Mouse (Mus musculus): Measurements from ENCODE around the gene Tanc2. TPM values are rescaled to one million over a fixed set of nuclear protein-coding genes. Genes with fewer than 3 reads are reported as not detected.

The Tanc2 gene
- total and polyA plus RNA-seq, 3 experiments: 0.04 to 0.18 TPM; not detected in 1

GRCm38 (mm10) chr11:105858063-105858462 is 268.3 kb downstream of the Tanc2 start:
- H3K4me3 ChIP-seq (ENCODE audit: control insufficient read depth in 1 of 2, insufficient read depth in 1 of 2, low read depth in 2 of 2, low read length in 2 of 2): no peak overlapping the region

GRCm38 (mm10) chr11:105885558-105885957 is 295.8 kb downstream of the Tanc2 start:
- Histone ChIP-seq H3K9me3 (replicated peaks; ENCODE audit: insufficient read depth, low read length) (no peaks in the 10 kb centered on the region), H3K79me2 (ENCODE audit: control insufficient read depth, insufficient read depth, low read length, poor library complexity) (no peaks in the 10 kb centered on the region), H3K4me1 (ENCODE audit: control insufficient read depth in 1 of 2, insufficient read depth in 2 of 2, low read length in 2 of 2) (no peaks in the 10 kb centered on the region), H3K27me3 (ENCODE audit: control insufficient read depth in 1 of 2, insufficient read depth in 2 of 2, low read length in 2 of 2) (peaks cover 21 to 59% of the 10 kb centered on the region in 2 experiments), H3K27ac (ENCODE audit: control insufficient read depth, low read depth, low read length) (no peak overlapping the region), H3K9ac (ENCODE audit: control insufficient read depth, low read depth, low read length, poor library complexity, severe bottlenecking) (no peak overlapping the region), H3K4me3 (ENCODE audit: control insufficient read depth in 1 of 2, insufficient read depth in 1 of 2, low read depth in 2 of 2, low read length in 2 of 2) (no peak overlapping the region), H3K36me3 (ENCODE audit: control insufficient read depth in 1 of 2, insufficient read depth in 2 of 2, low read length in 2 of 2) (no peaks in the 10 kb centered on the region)
- TF ChIP-seq GATA1 (IDR thresholded peaks at IDR 0.05; ENCODE audit: low read depth, low read length): no peak
- TF ChIP-seq HCFC1 (IDR thresholded peaks at IDR 0.05; ENCODE audit: low read depth, low read length): no peak
- no peak for TF ChIP-seq EP300 (IDR thresholded peaks at IDR 0.05; ENCODE audit: low read depth in 1 of 2, low read length in 2 of 2)
- no peak for TF ChIP-seq SMC3 (IDR thresholded peaks at IDR 0.05; ENCODE audit: low read depth, low read length)
- no peak for TF ChIP-seq POLR2AphosphoS2 (IDR thresholded peaks at IDR 0.05; ENCODE audit: low read length)
- no peak for TF ChIP-seq TBP (IDR thresholded peaks at IDR 0.05; ENCODE audit: low read depth, low read length)
- no peak for TF ChIP-seq KAT2A (conservative IDR thresholded peaks at IDR 0.05; ENCODE audit: low read depth, low read length)
- TF ChIP-seq MAZ (IDR thresholded peaks at IDR 0.05; ENCODE audit: low read depth, low read length): no peak
- no peak for TF ChIP-seq TCF12 (IDR thresholded peaks at IDR 0.05; ENCODE audit: low read depth, low read length)
- TF ChIP-seq ETS1 (IDR thresholded peaks at IDR 0.05; ENCODE audit: low read depth, low read length): no peak
- no peak for DNase-seq (ENCODE audit: low read depth, low spot score)

More at GRCm38 (mm10) chr11:105858063-105858462, 268.3 kb downstream of the Tanc2 start:
- Histone ChIP-seq H3K9me3 (replicated peaks; ENCODE audit: insufficient read depth, low read length) (no peaks in the 10 kb centered on the region), H3K27ac (ENCODE audit: control insufficient read depth, low read depth, low read length) (no peak overlapping the region), H3K4me1 (ENCODE audit: control insufficient read depth in 1 of 2, insufficient read depth in 2 of 2, low read length in 2 of 2) (no peaks in the 10 kb centered on the region), H3K27me3 (ENCODE audit: control insufficient read depth in 1 of 2, insufficient read depth in 2 of 2, low read length in 2 of 2) (peaks cover 8 to 55% of the 10 kb centered on the region in 2 experiments), H3K79me2 (ENCODE audit: control insufficient read depth, insufficient read depth, low read length, poor library complexity) (no peaks in the 10 kb centered on the region), H3K36me3 (ENCODE audit: control insufficient read depth in 1 of 2, insufficient read depth in 2 of 2, low read length in 2 of 2) (no peaks in the 10 kb centered on the region), H3K9ac (ENCODE audit: control insufficient read depth, low read depth, low read length, poor library complexity, severe bottlenecking) (no peak overlapping the region)
- DNase-seq (ENCODE audit: low read depth, low spot score): no peak
- no peak for TF ChIP-seq JUND (IDR thresholded peaks at IDR 0.05; ENCODE audit: low read depth, low read length)
- no peak for TF ChIP-seq MXI1 (IDR thresholded peaks at IDR 0.05; ENCODE audit: low read depth, low read length)
- 0 out of 2 replicates have a peak, but pooled peaks have one; percentile 3 for TF ChIP-seq ZC3H11A (IDR thresholded peaks at IDR 0.05; ENCODE audit: low read depth, low read length)
- no peak for TF ChIP-seq RCOR1 (IDR thresholded peaks at IDR 0.05; ENCODE audit: low read depth, low read length)
- no peak for TF ChIP-seq HCFC1 (IDR thresholded peaks at IDR 0.05; ENCODE audit: low read depth, low read length)
- TF ChIP-seq MAFK (IDR thresholded peaks at IDR 0.05; ENCODE audit: borderline replicate concordance, low read depth, low read length): no peak
- no peak for TF ChIP-seq E2F4 (IDR thresholded peaks at IDR 0.05; ENCODE audit: borderline replicate concordance, low read depth, low read length)
- TF ChIP-seq RAD21 (IDR thresholded peaks at IDR 0.05; ENCODE audit: low read depth, low read length): peak; percentile 52
- no peak for TF ChIP-seq UBTF (IDR thresholded peaks at IDR 0.05; ENCODE audit: borderline replicate concordance, insufficient read depth, low read depth, low read length)
- no peak for TF ChIP-seq POLR2AphosphoS2 (IDR thresholded peaks at IDR 0.05; ENCODE audit: low read length)
- TF ChIP-seq EP300 (IDR thresholded peaks at IDR 0.05; ENCODE audit: low read depth in 1 of 2, low read length in 2 of 2): no peak
- no peak for TF ChIP-seq BHLHE40 (IDR thresholded peaks at IDR 0.05; ENCODE audit: borderline replicate concordance, low read depth, low read length)
- TF ChIP-seq SMC3 (IDR thresholded peaks at IDR 0.05; ENCODE audit: low read depth, low read length): peak; percentile 41
- no peak for TF ChIP-seq MYC (IDR thresholded peaks at IDR 0.05; ENCODE audit: low read depth, low read length)
- TF ChIP-seq CTCF (IDR thresholded peaks at IDR 0.05 in 2 of 3, conservative IDR thresholded peaks at IDR 0.05 in 1 of 3; ENCODE audit: control insufficient read depth in 1 of 3, insufficient read depth in 1 of 3, low read depth in 2 of 3, low read length in 3 of 3, poor library complexity in 1 of 3, severe bottlenecking in 1 of 3): peak in 1 of 3 experiments; percentile 44; a peak in 2 of 6 replicates
- no peak for TF ChIP-seq MYB (IDR thresholded peaks at IDR 0.05; ENCODE audit: low read depth, low read length)
- TF ChIP-seq USF2 (IDR thresholded peaks at IDR 0.05; ENCODE audit: borderline replicate concordance in 1 of 2, insufficient read depth in 1 of 2, low read depth in 1 of 2, low read length in 2 of 2): no peak

Measured in MEL (cell line).